Mouse (Mus musculus) liver, postnatal 0 days (tissue): Measurements from ENCODE around the gene Atp10b.

Experiments
- CTCF ChIP-seq: sonication (generic); IDR thresholded peaks from 2 replicates; pipeline ENCODE4 v1.5.1; 2016; ENCODE audit warnings: antibody characterized with exemption, low read depth
- EP300 ChIP-seq: IDR thresholded peaks from 2 replicates; pipeline ENCODE4 v1.6.1; 2016; ENCODE audit warnings: antibody characterized with exemption, low read depth, mild to moderate bottlenecking

DNA sequence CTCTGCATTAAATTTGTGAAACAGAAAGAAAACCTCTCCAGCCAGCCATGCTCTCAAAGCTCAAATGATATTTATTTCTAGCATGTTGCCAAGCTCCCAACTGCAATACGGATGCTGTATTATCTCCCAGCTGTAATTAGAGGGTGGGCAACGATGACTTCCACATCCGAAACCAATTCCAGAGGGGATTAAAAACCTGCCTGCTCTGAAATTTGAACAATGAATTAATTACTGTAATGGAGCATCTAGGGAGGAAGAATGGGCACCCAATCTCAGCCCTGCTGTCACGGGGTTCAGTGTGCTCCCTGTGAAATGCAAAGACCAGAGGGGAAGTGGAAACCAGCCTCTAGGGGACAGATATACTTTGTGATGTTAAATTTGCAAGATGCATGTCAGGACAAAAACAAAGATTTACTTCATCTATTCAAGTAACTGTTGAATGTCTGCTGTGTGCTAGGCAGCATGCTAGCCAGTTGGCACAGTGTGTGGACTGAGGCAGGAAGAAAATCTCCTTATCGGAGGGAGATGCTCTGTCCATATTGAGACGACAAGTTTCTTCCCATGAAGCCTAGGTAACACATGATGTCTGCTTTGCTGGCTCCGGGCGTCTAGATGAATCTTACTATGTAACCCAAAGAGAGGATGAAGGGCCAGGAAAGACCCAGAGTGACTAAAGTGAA lies 86.8 kb downstream of the Atp10b start:
- TF ChIP-seq EP300: no peak
- TF ChIP-seq CTCF: no peak
